Mouse (Mus musculus) thymus, adult 2 months (tissue): ENCODE measurements at regions not wholly inside any gene's neighbourhood (a gene's known extent, or its start where the extent isn't known, plus 50 kb on each side); places are given as distances from the start of the nearest gene placed in this dataset.

ENCODE experiments used
- CTCF ChIP-seq: fragments of 200-500 bp; IDR thresholded peaks from 2 replicates; pipeline ENCODE4 v1.5.1; 2012; ENCODE audit warnings: mild to moderate bottlenecking, control low read depth, low read length, moderate library complexity, borderline replicate concordance; ENCODE audit not compliant: control insufficient read depth, poor library complexity, insufficient read depth; ENCODE audit errors: extremely low read depth
- POLR2A ChIP-seq: fragments of 200-500 bp; IDR thresholded peaks from 2 replicates; pipeline ENCODE4 v1.6.1; 2012; ENCODE audit warnings: mild to moderate bottlenecking, low read length, control low read depth, moderate library complexity; ENCODE audit not compliant: control insufficient read depth, poor library complexity, insufficient read depth; ENCODE audit errors: extremely low read depth

- TF ChIP-seq CTCF (no peak), POLR2A (no peak)
Measured at GRCm38 (mm10) chr13:107561529-107561928, 482.7 kb upstream of the Smim15 start.
